Mouse (Mus musculus): ENCODE measurements around the gene Dlg4. TPM values are rescaled to one million over a fixed set of nuclear protein-coding genes. Genes with fewer than 3 reads are reported as not detected.

Gene Dlg4
- polyA plus RNA-seq, 1 experiment, result 5.5 TPM

- H3K27me3 ChIP-seq (ENCODE audit: control insufficient read depth, insufficient read depth, low read length), result no peaks in the 10 kb centered on the region
- H3K4me1 ChIP-seq (ENCODE audit: control insufficient read depth, insufficient read depth, insufficient read length, low read length), result peaks cover 8% of the 10 kb centered on the region; the same call in 1 of the 2 replicates
- WGBS, result under 1% methylated on average over 42 of the region's 60 CpGs
- H3K4me3 ChIP-seq (ENCODE audit: low read depth, low read length), result peak overlapping the region; percentile 87
- TF ChIP-seq POLR2A (IDR thresholded peaks at IDR 0.05; ENCODE audit: low read depth, low read length), result peak; percentile 97
- TF ChIP-seq CTCF (IDR thresholded peaks at IDR 0.05; ENCODE audit: extremely low read depth, insufficient read length, insufficient replicate concordance, low read depth, low read length), result no peak
- H3K27ac ChIP-seq (ENCODE audit: insufficient read depth, low read depth, low read length), result peak overlapping the region; percentile 93
- H3K36me3 ChIP-seq (ENCODE audit: control insufficient read depth, insufficient read depth, low read length), result peaks cover 20% of the 10 kb centered on the region
These were observed 36.3 kb upstream of the Dlg4 start for GRCm38 (mm10) chr11:69980196-69981140.

- under 1% methylated on average over 43 of the region's 43 CpGs for WGBS
- peaks cover 8% of the 10 kb centered on the region; the same call in 1 of the 2 replicates for H3K4me1 ChIP-seq (ENCODE audit: control insufficient read depth, insufficient read depth, insufficient read length, low read length)
- H3K27ac ChIP-seq (ENCODE audit: insufficient read depth, low read depth, low read length), result peak within 1 kb of the TSS; percentile 93
- H3K4me3 ChIP-seq (ENCODE audit: low read depth, low read length), result peak within 1 kb of the TSS; percentile 87
- H3K27me3 ChIP-seq (ENCODE audit: control insufficient read depth, insufficient read depth, low read length), result no peaks in the 10 kb centered on the region
- H3K36me3 ChIP-seq (ENCODE audit: control insufficient read depth, insufficient read depth, low read length), result peaks cover 23% of the 10 kb centered on the region
- no peak for TF ChIP-seq CTCF (IDR thresholded peaks at IDR 0.05; ENCODE audit: extremely low read depth, insufficient read length, insufficient replicate concordance, low read depth, low read length)
- no peak for TF ChIP-seq POLR2A (IDR thresholded peaks at IDR 0.05; ENCODE audit: low read depth, low read length)
These were observed 35.5 kb upstream of the Dlg4 start, which contains the start of gene Ctdnep1 for GRCm38 (mm10) chr11:69981141-69981762. Ctdnep1 (plus strand) TSS chr11:69981156.

GRCm38 (mm10) chr11:69982225-69982624, 34.5 kb upstream of the Dlg4 start, which contains the start of gene Elp5:
Elp5 (minus strand) TSS chr11:69982517.
- H3K27me3 ChIP-seq (ENCODE audit: control insufficient read depth, insufficient read depth, low read length), result no peaks in the 10 kb centered on the region
- H3K27ac ChIP-seq (ENCODE audit: insufficient read depth, low read depth, low read length), result peak within 1 kb of the TSS; percentile 51
- WGBS, result 41% methylated on average over 8 of the region's 8 CpGs
- peaks cover 26% of the 10 kb centered on the region for H3K36me3 ChIP-seq (ENCODE audit: control insufficient read depth, insufficient read depth, low read length)
- TF ChIP-seq POLR2A (IDR thresholded peaks at IDR 0.05; ENCODE audit: low read depth, low read length), result no peak
- peaks cover 8% of the 10 kb centered on the region; the same call in 1 of the 2 replicates for H3K4me1 ChIP-seq (ENCODE audit: control insufficient read depth, insufficient read depth, insufficient read length, low read length)
- H3K4me3 ChIP-seq (ENCODE audit: low read depth, low read length), result peak within 1 kb of the TSS; percentile 87

- Histone ChIP-seq H3K4me3 (ENCODE audit: low read depth, low read length) (no peak overlapping the region), H3K4me1 (ENCODE audit: control insufficient read depth, insufficient read depth, insufficient read length, low read length) (peaks cover 8% of the 10 kb centered on the region; the same call in 1 of the 2 replicates), H3K27me3 (ENCODE audit: control insufficient read depth, insufficient read depth, low read length) (no peaks in the 10 kb centered on the region), H3K36me3 (ENCODE audit: control insufficient read depth, insufficient read depth, low read length) (peaks cover 24% of the 10 kb centered on the region), H3K27ac (ENCODE audit: insufficient read depth, low read depth, low read length) (no peak overlapping the region)
- TF ChIP-seq POLR2A (IDR thresholded peaks at IDR 0.05; ENCODE audit: low read depth, low read length), result no peak
- 28% methylated on average over 5 of the region's 5 CpGs for WGBS
These were observed 33.9 kb upstream of the Dlg4 start for GRCm38 (mm10) chr11:69982877-69983276.

DNA sequence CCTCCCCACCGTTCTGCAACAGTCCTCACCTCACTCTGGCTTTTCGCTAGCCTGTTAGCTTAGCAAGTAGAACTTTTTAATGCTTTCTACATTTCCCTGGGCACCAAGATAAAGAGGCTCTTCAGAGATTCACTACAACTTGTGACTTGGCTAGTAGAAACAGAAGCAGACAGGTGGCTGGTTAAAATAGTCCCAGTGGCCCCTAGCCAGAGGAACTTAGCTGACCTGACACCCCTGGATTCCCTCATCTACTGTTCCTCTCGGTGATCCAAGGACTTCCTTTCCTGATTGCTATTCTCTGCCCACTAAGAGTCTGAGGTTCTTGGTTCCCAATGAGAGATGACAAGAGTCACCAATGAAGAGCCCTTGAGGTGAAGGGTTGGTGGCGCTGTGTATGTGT, 33.4 kb upstream of the Dlg4 start:
- H3K27ac ChIP-seq (ENCODE audit: insufficient read depth, low read depth, low read length), result no peak overlapping the region
- TF ChIP-seq CTCF (IDR thresholded peaks at IDR 0.05; ENCODE audit: extremely low read depth, insufficient read length, insufficient replicate concordance, low read depth, low read length) (no peak), POLR2A (IDR thresholded peaks at IDR 0.05; ENCODE audit: low read depth, low read length) (no peak)
- H3K36me3 ChIP-seq (ENCODE audit: control insufficient read depth, insufficient read depth, low read length), result peaks cover 26% of the 10 kb centered on the region
- 77% methylated on average over 4 of the region's 4 CpGs for WGBS
- no peaks in the 10 kb centered on the region for H3K27me3 ChIP-seq (ENCODE audit: control insufficient read depth, insufficient read depth, low read length)
- no peak overlapping the region for H3K4me3 ChIP-seq (ENCODE audit: low read depth, low read length)
- H3K4me1 ChIP-seq (ENCODE audit: control insufficient read depth, insufficient read depth, insufficient read length, low read length), result peaks cover 8% of the 10 kb centered on the region; the same call in 1 of the 2 replicates

GRCm38 (mm10) chr11:69984431-69984830, 32.3 kb upstream of the Dlg4 start:
- H3K4me3 ChIP-seq (ENCODE audit: low read depth, low read length), result no peak overlapping the region
- peaks cover 8% of the 10 kb centered on the region; the same call in 1 of the 2 replicates for H3K4me1 ChIP-seq (ENCODE audit: control insufficient read depth, insufficient read depth, insufficient read length, low read length)
- peaks cover 36% of the 10 kb centered on the region for H3K36me3 ChIP-seq (ENCODE audit: control insufficient read depth, insufficient read depth, low read length)
- 87% methylated on average over 8 of the region's 8 CpGs for WGBS
- H3K27me3 ChIP-seq (ENCODE audit: control insufficient read depth, insufficient read depth, low read length), result no peaks in the 10 kb centered on the region
- H3K27ac ChIP-seq (ENCODE audit: insufficient read depth, low read depth, low read length), result no peak overlapping the region
- no peak for TF ChIP-seq POLR2A (IDR thresholded peaks at IDR 0.05; ENCODE audit: low read depth, low read length)
- TF ChIP-seq CTCF (IDR thresholded peaks at IDR 0.05; ENCODE audit: extremely low read depth, insufficient read length, insufficient replicate concordance, low read depth, low read length), result no peak

DNA sequence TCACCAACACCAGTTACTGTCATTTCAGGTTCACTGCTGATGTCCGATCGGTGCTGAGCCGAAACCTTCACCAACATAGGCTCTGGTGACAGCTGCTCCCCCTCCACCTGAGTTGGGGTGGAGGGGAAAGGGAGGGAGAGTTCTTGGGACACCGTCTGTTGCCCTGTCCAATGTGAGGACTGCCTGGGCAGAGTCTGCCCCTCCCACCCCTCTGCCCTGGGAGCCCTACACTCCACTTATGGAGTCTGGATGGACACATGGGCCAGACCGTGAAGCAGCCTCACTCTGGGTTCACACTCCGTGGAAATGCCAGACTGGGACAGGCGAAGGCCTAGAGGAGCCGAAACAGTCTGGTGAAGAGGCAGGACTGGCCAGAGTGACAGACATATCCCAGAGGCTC, 26.8 kb upstream of the Dlg4 start:
- peaks cover 53% of the 10 kb centered on the region for H3K36me3 ChIP-seq (ENCODE audit: control insufficient read depth, insufficient read depth, low read length)
- H3K27ac ChIP-seq (ENCODE audit: insufficient read depth, low read depth, low read length), result 0 out of 2 replicates have a peak overlapping the region, but pooled peaks have one; percentile 15

More for the DNA sequence above, 26.8 kb upstream of the Dlg4 start:
- WGBS, result 91% methylated on average over 8 of the region's 8 CpGs
- H3K27me3 ChIP-seq (ENCODE audit: control insufficient read depth, insufficient read depth, low read length), result no peaks in the 10 kb centered on the region
- TF ChIP-seq POLR2A (IDR thresholded peaks at IDR 0.05; ENCODE audit: low read depth, low read length) (no peak), CTCF (IDR thresholded peaks at IDR 0.05; ENCODE audit: extremely low read depth, insufficient read length, insufficient replicate concordance, low read depth, low read length) (no peak)
- H3K4me1 ChIP-seq (ENCODE audit: control insufficient read depth, insufficient read depth, insufficient read length, low read length), result peaks cover 5% of the 10 kb centered on the region
- no peak overlapping the region for H3K4me3 ChIP-seq (ENCODE audit: low read depth, low read length)

Measured in small intestine, adult 2 months (tissue).